Mouse (Mus musculus): ENCODE data around the gene Slc35b2. TPM values are rescaled to one million over a fixed set of nuclear protein-coding genes. Genes with fewer than 3 reads are reported as not detected.

The Slc35b2 gene
- polyA plus RNA-seq, 1 experiment from 2014 or later, result 85.6 TPM

- Histone ChIP-seq H3K4me3 (peak overlapping the region; percentile 30), H3K4me1 (replicated peaks) (peaks cover 33% of the 10 kb centered on the region), H3K27me3 (replicated peaks) (peaks cover 97% of the 10 kb centered on the region), H3K9me3 (replicated peaks) (no peaks in the 10 kb centered on the region), H3K36me3 (no peaks in the 10 kb centered on the region), H3K27ac (ENCODE audit: poor library complexity, severe bottlenecking) (no peak overlapping the region), H3K9ac (no peak overlapping the region; the same call in 1 of the 2 replicates), H3K4me2 (peak overlapping the region; percentile 68)
- WGBS, result 3% methylated on average over 74 of the region's 74 CpGs
- ATAC-seq (ENCODE audit: insufficient number of reproducible peaks, low FRiP score), result no peak
Measured at GRCm38 (mm10) chr17:45545278-45545961, 18.3 kb upstream of the Slc35b2 start.

GRCm38 (mm10) chr17:45546941-45547340 is 16.7 kb upstream of the Slc35b2 start:
- Histone ChIP-seq H3K9me3 (replicated peaks) (no peaks in the 10 kb centered on the region), H3K4me3 (no peak overlapping the region), H3K36me3 (no peaks in the 10 kb centered on the region), H3K27me3 (replicated peaks) (peaks cover 92% of the 10 kb centered on the region), H3K4me1 (replicated peaks) (peaks cover 37% of the 10 kb centered on the region), H3K9ac (no peak overlapping the region), H3K27ac (ENCODE audit: poor library complexity, severe bottlenecking) (no peak overlapping the region), H3K4me2 (no peak overlapping the region)
- no peak for ATAC-seq (ENCODE audit: insufficient number of reproducible peaks, low FRiP score)
- 62% methylated on average over 16 of the region's 16 CpGs for WGBS

- Histone ChIP-seq H3K4me3 (no peak overlapping the region), H3K27ac (ENCODE audit: poor library complexity, severe bottlenecking) (no peak overlapping the region), H3K36me3 (no peaks in the 10 kb centered on the region), H3K4me1 (replicated peaks) (peaks cover 38% of the 10 kb centered on the region), H3K9me3 (replicated peaks) (no peaks in the 10 kb centered on the region), H3K4me2 (no peak overlapping the region), H3K27me3 (replicated peaks) (peaks cover 86% of the 10 kb centered on the region), H3K9ac (no peak overlapping the region)
- ATAC-seq (ENCODE audit: insufficient number of reproducible peaks, low FRiP score), result no peak
- WGBS, result 72% methylated on average over 5 of the region's 5 CpGs
Measured at GRCm38 (mm10) chr17:45547461-45548190, 16.0 kb upstream of the Slc35b2 start.

GRCm38 (mm10) chr17:45548541-45549512 is 14.8 kb upstream of the Slc35b2 start:
- WGBS, result 3% methylated on average over 57 of the region's 68 CpGs
- Histone ChIP-seq H3K4me3 (peak overlapping the region; percentile 69), H3K27me3 (replicated peaks) (peaks cover 83% of the 10 kb centered on the region), H3K4me2 (peak overlapping the region; percentile 93), H3K4me1 (replicated peaks) (peaks cover 37% of the 10 kb centered on the region), H3K9ac (peak overlapping the region; percentile 84), H3K36me3 (no peaks in the 10 kb centered on the region), H3K27ac (ENCODE audit: poor library complexity, severe bottlenecking) (no peak overlapping the region), H3K9me3 (replicated peaks) (no peaks in the 10 kb centered on the region)
- ATAC-seq (ENCODE audit: insufficient number of reproducible peaks, low FRiP score), result peak; percentile 23

GRCm38 (mm10) chr17:45549617-45550181 is 14.0 kb upstream of the Slc35b2 start, which contains the start of gene Tmem151b:
TSS of gene Tmem151b (minus strand) at chr17:45549677.
- H3K4me1 ChIP-seq (replicated peaks), result peaks cover 28% of the 10 kb centered on the region
- WGBS, result under 1% methylated on average over 12 of the region's 29 CpGs
- H3K9ac ChIP-seq, result peak within 1 kb of the TSS; percentile 84
- H3K36me3 ChIP-seq, result no peaks in the 10 kb centered on the region
- H3K9me3 ChIP-seq (replicated peaks), result no peaks in the 10 kb centered on the region
- peaks cover 81% of the 10 kb centered on the region for H3K27me3 ChIP-seq (replicated peaks)
- ATAC-seq (ENCODE audit: insufficient number of reproducible peaks, low FRiP score), result no peak; the same call in 1 of the 2 replicates
- peak within 1 kb of the TSS; percentile 69 for H3K4me3 ChIP-seq
- peak within 1 kb of the TSS; percentile 93 for H3K4me2 ChIP-seq
- H3K27ac ChIP-seq (ENCODE audit: poor library complexity, severe bottlenecking), result no peak within 1 kb of the TSS

GRCm38 (mm10) chr17:45550253-45550652 is 13.4 kb upstream of the Slc35b2 start:
- Histone ChIP-seq H3K9ac (peak overlapping the region; percentile 84; the same call in 1 of the 2 replicates), H3K27ac (ENCODE audit: poor library complexity, severe bottlenecking) (no peak overlapping the region), H3K4me3 (peak overlapping the region; percentile 69), H3K9me3 (replicated peaks) (no peaks in the 10 kb centered on the region), H3K4me2 (peak overlapping the region; percentile 93), H3K36me3 (no peaks in the 10 kb centered on the region), H3K27me3 (replicated peaks) (peaks cover 76% of the 10 kb centered on the region), H3K4me1 (replicated peaks) (peaks cover 23% of the 10 kb centered on the region)
- WGBS, result 36% methylated on average over 5 of the region's 5 CpGs
- no peak for ATAC-seq (ENCODE audit: insufficient number of reproducible peaks, low FRiP score)

GRCm38 (mm10) chr17:45551249-45551796 is 12.4 kb upstream of the Slc35b2 start:
- Histone ChIP-seq H3K27ac (ENCODE audit: poor library complexity, severe bottlenecking) (no peak overlapping the region), H3K4me1 (replicated peaks) (peaks cover 22% of the 10 kb centered on the region), H3K27me3 (replicated peaks) (peaks cover 65% of the 10 kb centered on the region), H3K36me3 (no peaks in the 10 kb centered on the region), H3K9ac (no peak overlapping the region), H3K4me2 (no peak overlapping the region), H3K4me3 (no peak overlapping the region), H3K9me3 (replicated peaks) (no peaks in the 10 kb centered on the region)
- ATAC-seq (ENCODE audit: insufficient number of reproducible peaks, low FRiP score), result no peak
- 56% methylated on average over 7 of the region's 7 CpGs for WGBS

GRCm38 (mm10) chr17:45551816-45552451 is 11.7 kb upstream of the Slc35b2 start:
- 5% methylated on average over 8 of the region's 8 CpGs for WGBS
- Histone ChIP-seq H3K9ac (no peak overlapping the region), H3K27me3 (replicated peaks) (peaks cover 65% of the 10 kb centered on the region), H3K36me3 (no peaks in the 10 kb centered on the region), H3K4me2 (no peak overlapping the region), H3K4me3 (no peak overlapping the region), H3K4me1 (replicated peaks) (peaks cover 27% of the 10 kb centered on the region), H3K27ac (ENCODE audit: poor library complexity, severe bottlenecking) (no peak overlapping the region), H3K9me3 (replicated peaks) (no peaks in the 10 kb centered on the region)
- ATAC-seq (ENCODE audit: insufficient number of reproducible peaks, low FRiP score), result no peak

GRCm38 (mm10) chr17:45553065-45553464 is 10.6 kb upstream of the Slc35b2 start:
- H3K4me3 ChIP-seq, result no peak overlapping the region
- no peaks in the 10 kb centered on the region for H3K36me3 ChIP-seq
- peaks cover 38% of the 10 kb centered on the region for H3K4me1 ChIP-seq (replicated peaks)
- H3K9me3 ChIP-seq (replicated peaks), result no peaks in the 10 kb centered on the region
- peaks cover 62% of the 10 kb centered on the region for H3K27me3 ChIP-seq (replicated peaks)
- no peak overlapping the region for H3K4me2 ChIP-seq
- H3K9ac ChIP-seq, result no peak overlapping the region
- no peak for ATAC-seq (ENCODE audit: insufficient number of reproducible peaks, low FRiP score)
- H3K27ac ChIP-seq (ENCODE audit: poor library complexity, severe bottlenecking), result no peak overlapping the region
- 68% methylated on average over 3 of the region's 3 CpGs for WGBS

GRCm38 (mm10) chr17:45554420-45554819 is 9.3 kb upstream of the Slc35b2 start:
- WGBS, result 32% methylated on average over 1 of the region's 1 CpGs
- H3K4me2 ChIP-seq, result no peak overlapping the region
- no peak overlapping the region for H3K9ac ChIP-seq
- H3K4me1 ChIP-seq (replicated peaks), result peaks cover 35% of the 10 kb centered on the region
- H3K27ac ChIP-seq (ENCODE audit: poor library complexity, severe bottlenecking), result no peak overlapping the region
- H3K9me3 ChIP-seq (replicated peaks), result no peaks in the 10 kb centered on the region
- H3K36me3 ChIP-seq, result no peaks in the 10 kb centered on the region
- H3K27me3 ChIP-seq (replicated peaks), result peaks cover 59% of the 10 kb centered on the region
- no peak overlapping the region for H3K4me3 ChIP-seq
- no peak for ATAC-seq (ENCODE audit: insufficient number of reproducible peaks, low FRiP score)
